In genomic region chr6:145418856-145419255, GRCm38 (mm10) we compare ENCODE assay signal across 17 mouse cellular contexts.
"Had no signal": no experiment of that assay in that cellular context is flagged by ENCODE, and none has a peak within 500 bp of the region (broad histone marks: within the 10 kb centered on the region; RNA-seq: fewer than 3 reads in every experiment).

No protein-coding gene starts in this region.

- H3K9me3 ChIP-seq: midbrain, embryonic 10.5 days; midbrain, embryonic 13.5 days; midbrain, embryonic 15.5 days; neural tube, embryonic 13.5 days; neural tube, embryonic 15.5 days had no signal

- H3K27ac ChIP-seq: midbrain, embryonic 10.5 days; midbrain, embryonic 13.5 days; midbrain, embryonic 15.5 days; neural tube, embryonic 13.5 days; neural tube, embryonic 15.5 days had no signal

- H3K4me1 ChIP-seq: midbrain, embryonic 10.5 days; midbrain, embryonic 13.5 days; midbrain, embryonic 15.5 days; neural tube, embryonic 13.5 days; neural tube, embryonic 15.5 days had no signal

- H3K27me3 ChIP-seq: midbrain, embryonic 13.5 days; midbrain, embryonic 15.5 days; neural tube, embryonic 13.5 days; neural tube, embryonic 15.5 days had no signal

- H3K9ac ChIP-seq: lung, embryonic 14.5 days; midbrain, embryonic 13.5 days; midbrain, embryonic 15.5 days; neural tube, embryonic 13.5 days; neural tube, embryonic 15.5 days had no signal

- H3K36me3 ChIP-seq: midbrain, embryonic 10.5 days; midbrain, embryonic 13.5 days; midbrain, embryonic 15.5 days; neural tube, embryonic 13.5 days; neural tube, embryonic 15.5 days had no signal

- H3K4me2 ChIP-seq: lung, embryonic 14.5 days; midbrain, embryonic 13.5 days; midbrain, embryonic 15.5 days; neural tube, embryonic 13.5 days; neural tube, embryonic 15.5 days had no signal

- H3K4me3 ChIP-seq: midbrain, embryonic 10.5 days; midbrain, embryonic 13.5 days; midbrain, embryonic 15.5 days; myocyte; neural tube, embryonic 13.5 days; neural tube, embryonic 15.5 days had no signal

- ATAC-seq: midbrain, embryonic 13.5 days; midbrain, embryonic 15.5 days had no signal

- DNase-seq: lung, adult 18-20 months; lung, embryonic 14.5 days; lung, postnatal 10 days; lung, postnatal 4 days; retina, postnatal 1 day; right cerebral cortex, adult 18-20 months; right cerebral cortex, postnatal 4 days; spleen, adult 18-20 months; thymus, adult 2 months; thymus, postnatal 25 days; thymus, postnatal 4 days had no signal
